Comparison of ENCODE assay signal across 10 mouse cellular contexts in the genomic region with DNA sequence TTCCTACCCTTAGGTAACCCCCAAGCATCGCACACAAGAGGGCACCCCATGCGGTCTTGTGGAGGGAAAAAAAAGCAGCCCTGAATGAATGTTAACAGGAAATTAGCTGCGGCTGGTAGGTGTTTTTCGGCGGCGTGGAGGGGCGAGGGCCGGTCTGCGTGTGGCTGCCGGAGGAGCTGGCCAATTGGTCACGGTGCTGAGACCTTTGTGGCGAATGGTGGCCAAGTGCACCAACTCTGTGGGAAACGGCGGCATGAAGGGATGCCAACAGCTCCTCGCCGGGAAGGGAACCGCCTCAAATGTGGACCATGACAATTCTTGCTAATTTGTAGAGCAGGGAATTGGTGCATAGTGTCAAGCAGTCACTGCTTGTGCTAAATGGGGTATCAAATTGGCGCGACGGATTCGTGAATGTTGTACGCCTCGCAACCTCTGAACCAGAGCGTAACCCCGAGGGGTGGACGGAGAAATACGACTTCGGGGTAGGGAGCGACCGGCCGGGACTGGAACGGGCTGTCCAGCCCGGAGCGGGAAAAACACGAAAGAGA. TPM values are rescaled to one million over a fixed set of nuclear protein-coding genes. Genes with fewer than 3 reads are reported as not detected.
DNase-seq lines count a peak whose midpoint lies in the region; ATAC-seq lines count a peak whose summit lies in the region.
"Had no signal": no experiment of that assay in that cellular context is flagged by ENCODE, and none has a peak within 500 bp of the region (broad histone marks: within the 10 kb centered on the region; RNA-seq: fewer than 3 reads in every experiment).

No protein-coding gene starts in this region.

- intact Hi-C loops in left cerebral cortex, postnatal 25 days (cut with DNase I), result no loop called here

- H3K4me3 ChIP-seq in lung, embryonic 15.5 days, result peak overlapping the region; percentile 44; the same call in 1 of the 2 replicates
- no peak overlapping the region for H3K4me3 ChIP-seq in embryonic facial prominence, embryonic 11.5 days (ENCODE audit: low read depth, low read length)
- peak overlapping the region; percentile 10; the same call in 1 of the 2 replicates for H3K4me3 ChIP-seq in intestine, embryonic 16.5 days (ENCODE audit: low read length)
- no peak overlapping the region for H3K4me3 ChIP-seq in neural tube, embryonic 15.5 days (replicated peaks)

- no peak for DNase-seq in lung, postnatal 36 days
- DNase-seq in embryonic facial prominence, embryonic 11.5 days (ENCODE audit: low spot score), result peak; percentile 35
- no peak for DNase-seq in layer of hippocampus, postnatal 10 days (ENCODE audit: low spot score in 2 of 2)
- no peak for DNase-seq in left cerebral cortex, postnatal 25 days (ENCODE audit: low spot score in 2 of 2)
- DNase-seq in thymus, postnatal 36 days, result no peak

- under 1% methylated on average over 35 of the region's 35 CpGs for WGBS in lung, embryonic 15.5 days
- WGBS in embryonic facial prominence, embryonic 11.5 days, result under 1% methylated on average over 35 of the region's 35 CpGs
- WGBS in intestine, embryonic 16.5 days, result under 1% methylated on average over 35 of the region's 35 CpGs
- under 1% methylated on average over 35 of the region's 35 CpGs for WGBS in neural tube, embryonic 15.5 days

- peaks cover 99% of the 10 kb centered on the region for H3K27me3 ChIP-seq in lung, embryonic 15.5 days
- H3K27me3 ChIP-seq in embryonic facial prominence, embryonic 11.5 days (ENCODE audit: control insufficient read depth, insufficient read depth, low read length), result peaks cover 71% of the 10 kb centered on the region
- H3K27me3 ChIP-seq in intestine, embryonic 16.5 days (replicated peaks; ENCODE audit: control insufficient read depth, insufficient read depth, low read length), result peaks cover 74% of the 10 kb centered on the region
- peaks cover 84% of the 10 kb centered on the region for H3K27me3 ChIP-seq in neural tube, embryonic 15.5 days (replicated peaks)

- no peaks in the 10 kb centered on the region for H3K36me3 ChIP-seq in lung, embryonic 15.5 days
- no peaks in the 10 kb centered on the region for H3K36me3 ChIP-seq in embryonic facial prominence, embryonic 11.5 days (replicated peaks; ENCODE audit: control insufficient read depth, insufficient read depth, low read depth, low read length)
- H3K36me3 ChIP-seq in intestine, embryonic 16.5 days (ENCODE audit: control insufficient read depth, insufficient read depth, low read length), result no peaks in the 10 kb centered on the region
- H3K36me3 ChIP-seq in neural tube, embryonic 15.5 days, result no peaks in the 10 kb centered on the region

- no peak overlapping the region for H3K9ac ChIP-seq in lung, embryonic 15.5 days
- H3K9ac ChIP-seq in embryonic facial prominence, embryonic 11.5 days (replicated peaks; ENCODE audit: low read length), result no peak overlapping the region
- H3K9ac ChIP-seq in intestine, embryonic 16.5 days (ENCODE audit: low read depth, low read length), result no peak overlapping the region
- no peak overlapping the region for H3K9ac ChIP-seq in neural tube, embryonic 15.5 days (replicated peaks)

- peaks cover 42% of the 10 kb centered on the region for H3K4me1 ChIP-seq in lung, embryonic 15.5 days
- no peaks in the 10 kb centered on the region for H3K4me1 ChIP-seq in embryonic facial prominence, embryonic 11.5 days (ENCODE audit: control insufficient read depth, insufficient read depth, low read length)
- peaks cover 21% of the 10 kb centered on the region for H3K4me1 ChIP-seq in intestine, embryonic 16.5 days (ENCODE audit: control insufficient read depth, insufficient read depth, low read length)
- H3K4me1 ChIP-seq in neural tube, embryonic 15.5 days, result peaks cover 15% of the 10 kb centered on the region

- H3K9me3 ChIP-seq in lung, embryonic 15.5 days, result no peaks in the 10 kb centered on the region
- no peaks in the 10 kb centered on the region; the same call in 1 of the 2 replicates for H3K9me3 ChIP-seq in embryonic facial prominence, embryonic 11.5 days (replicated peaks; ENCODE audit: control insufficient read depth, low read length)
- H3K9me3 ChIP-seq in intestine, embryonic 16.5 days (ENCODE audit: control insufficient read depth, low read length), result no peaks in the 10 kb centered on the region
- no peaks in the 10 kb centered on the region for H3K9me3 ChIP-seq in neural tube, embryonic 15.5 days (replicated peaks)

- ATAC-seq in lung, embryonic 15.5 days (ENCODE audit: borderline replicate concordance, extremely low read depth, low FRiP score, low TSS enrichment), result no peak
- no peak for ATAC-seq in embryonic facial prominence, embryonic 11.5 days (replicated peaks; ENCODE audit: insufficient number of reproducible peaks, low FRiP score, low TSS enrichment, low read depth)
- ATAC-seq in intestine, embryonic 16.5 days, result no peak
- peak; percentile 15; the same call in 1 of the 2 replicates for ATAC-seq in neural tube, embryonic 15.5 days (ENCODE audit: low FRiP score)

- peak overlapping the region; percentile 79; the same call in 1 of the 2 replicates for H3K4me2 ChIP-seq in lung, embryonic 15.5 days
- no peak overlapping the region for H3K4me2 ChIP-seq in embryonic facial prominence, embryonic 11.5 days (ENCODE audit: low read depth, low read length)
- no peak overlapping the region for H3K4me2 ChIP-seq in intestine, embryonic 16.5 days (ENCODE audit: low read depth, low read length)
- H3K4me2 ChIP-seq in neural tube, embryonic 15.5 days, result peak overlapping the region; percentile 5; the same call in 1 of the 2 replicates

- H3K27ac ChIP-seq in lung, embryonic 15.5 days, result no peak overlapping the region
- no peak overlapping the region for H3K27ac ChIP-seq in embryonic facial prominence, embryonic 11.5 days (replicated peaks; ENCODE audit: low read depth, low read length)
- H3K27ac ChIP-seq in intestine, embryonic 16.5 days (ENCODE audit: low read length), result no peak overlapping the region
- H3K27ac ChIP-seq in neural tube, embryonic 15.5 days (replicated peaks), result no peak overlapping the region

RNA-seq across cellular contexts. Expression of a gene that starts 1.5 kb away (rescaled TPM):
- not detected in 2 replicates for polyA plus RNA-seq in lung, embryonic 15.5 days (2015; fragmentation: Nextera tagmentation; extraction: Ambion mirVana)
- 4.3 and 7.6 TPM in 2 replicates for polyA plus RNA-seq in embryonic facial prominence, embryonic 11.5 days (2014; fragmentation: Nextera tagmentation; extraction: Ambion mirVana)
- polyA plus RNA-seq in intestine, embryonic 16.5 days (2015; fragmentation: Nextera tagmentation; extraction: Ambion mirVana), result 0.06 TPM in 1 of 2 replicates, not detected in the other
- 1.4 and 1.6 TPM in 2 replicates for polyA plus RNA-seq in neural tube, embryonic 15.5 days (2015; fragmentation: Nextera tagmentation; extraction: Ambion mirVana)
- not detected for total RNA-seq in layer of hippocampus, postnatal 10 days (2021)
- total RNA-seq in left cerebral cortex, postnatal 25 days (2021), result not detected
- total RNA-seq: gastrocnemius, adult 8-10 months; monocyte, adult 5-6 weeks had no signal

Comparison
In these comparisons a context has a peak if more than half of its experiments do, and no peak if none do; other contexts are left out.
1. H3K4me2 ChIP-seq: peak in lung, embryonic 15.5 days (single experiment) and neural tube, embryonic 15.5 days (single experiment); none in embryonic facial prominence, embryonic 11.5 days (single experiment) and intestine, embryonic 16.5 days (single experiment).
2. H3K4me3 ChIP-seq: peak in lung, embryonic 15.5 days (single experiment) and intestine, embryonic 16.5 days (single experiment); none in embryonic facial prominence, embryonic 11.5 days (single experiment) and neural tube, embryonic 15.5 days (single experiment).